ENCODE assay signal across 9 mouse cellular contexts in genomic region chr7:45491264-45491663, GRCm38 (mm10). TPM values are rescaled to one million over a fixed set of nuclear protein-coding genes. Genes with fewer than 3 reads are reported as not detected.
DNase-seq lines count a peak whose midpoint lies in the region; ATAC-seq lines count a peak whose summit lies in the region.
"Had no signal": no experiment of that assay in that cellular context is flagged by ENCODE, and none has a peak within 500 bp of the region (broad histone marks: within the 10 kb centered on the region; RNA-seq: fewer than 3 reads in every experiment).

No protein-coding gene starts in this region.

- no peak overlapping the region for H3K27ac ChIP-seq in heart, embryonic 16.5 days (ENCODE audit: low read length)
- peak overlapping the region; percentile 44; the same call in 1 of the 2 replicates for H3K27ac ChIP-seq in kidney, embryonic 16.5 days (ENCODE audit: low read length)
- no peak overlapping the region for H3K27ac ChIP-seq in midbrain, embryonic 16.5 days (ENCODE audit: low read length)

- no peaks in the 10 kb centered on the region for H3K27me3 ChIP-seq in heart, embryonic 16.5 days (ENCODE audit: control insufficient read depth, insufficient read depth, low read length)
- H3K27me3 ChIP-seq in kidney, embryonic 16.5 days (ENCODE audit: insufficient read depth, low read length), result no peaks in the 10 kb centered on the region
- H3K27me3 ChIP-seq in midbrain, embryonic 16.5 days (ENCODE audit: control insufficient read depth, insufficient read depth, low read depth, low read length), result no peaks in the 10 kb centered on the region

- H3K9me3 ChIP-seq in heart, embryonic 16.5 days (replicated peaks; ENCODE audit: control insufficient read depth, low read length), result no peaks in the 10 kb centered on the region
- H3K9me3 ChIP-seq in kidney, embryonic 16.5 days (ENCODE audit: low read length), result no peaks in the 10 kb centered on the region
- no peaks in the 10 kb centered on the region for H3K9me3 ChIP-seq in midbrain, embryonic 16.5 days (replicated peaks; ENCODE audit: control insufficient read depth, low read length, poor library complexity, severe bottlenecking)

- peaks cover 9% of the 10 kb centered on the region; the same call in 1 of the 2 replicates for H3K4me1 ChIP-seq in heart, embryonic 16.5 days (ENCODE audit: control insufficient read depth, insufficient read depth, low read length)
- peaks cover 26% of the 10 kb centered on the region for H3K4me1 ChIP-seq in kidney, embryonic 16.5 days (ENCODE audit: insufficient read depth, low read length)
- H3K4me1 ChIP-seq in midbrain, embryonic 16.5 days (ENCODE audit: control insufficient read depth, insufficient read depth, low read length), result peaks cover 15% of the 10 kb centered on the region

- H3K4me3 ChIP-seq in heart, embryonic 16.5 days (ENCODE audit: low read length), result no peak overlapping the region
- H3K4me3 ChIP-seq in kidney, embryonic 16.5 days (ENCODE audit: low read length), result no peak overlapping the region
- no peak overlapping the region for H3K4me3 ChIP-seq in midbrain, embryonic 16.5 days (ENCODE audit: low read depth, low read length)

- no peak overlapping the region; the same call in 1 of the 2 replicates for H3K4me2 ChIP-seq in heart, embryonic 16.5 days (ENCODE audit: low read depth, low read length)
- peak overlapping the region; percentile 36 for H3K4me2 ChIP-seq in kidney, embryonic 16.5 days (replicated peaks; ENCODE audit: low read depth, low read length)
- no peak overlapping the region for H3K4me2 ChIP-seq in midbrain, embryonic 16.5 days (ENCODE audit: low read length)
- H3K4me2 ChIP-seq: hindbrain, embryonic 14.5 days had no signal

- 22% methylated on average over 3 of the region's 3 CpGs for WGBS in heart, embryonic 16.5 days
- 10% methylated on average over 3 of the region's 3 CpGs for WGBS in kidney, embryonic 16.5 days
- WGBS in midbrain, embryonic 16.5 days, result 23% methylated on average over 3 of the region's 3 CpGs

- no peak for ATAC-seq in heart, embryonic 16.5 days (replicated peaks; ENCODE audit: extremely low read depth, insufficient read depth, low FRiP score)
- 0 out of 2 replicates have a peak, but pooled peaks have one; percentile 16 for ATAC-seq in kidney, embryonic 16.5 days (ENCODE audit: low FRiP score, low TSS enrichment)
- peak; percentile 52 for ATAC-seq in megakaryocyte progenitor cell, adult 5-6 weeks (replicated peaks; ENCODE audit: poor library complexity)
- no peak for ATAC-seq in midbrain, embryonic 16.5 days

- H3K36me3 ChIP-seq in heart, embryonic 16.5 days (ENCODE audit: control insufficient read depth, insufficient read depth), result peaks cover 23% of the 10 kb centered on the region
- H3K36me3 ChIP-seq in kidney, embryonic 16.5 days (ENCODE audit: insufficient read depth, low read length), result peaks cover 39% of the 10 kb centered on the region
- H3K36me3 ChIP-seq in midbrain, embryonic 16.5 days (ENCODE audit: control insufficient read depth, insufficient read depth, low read length), result peaks cover 24% of the 10 kb centered on the region

- no peak for DNase-seq in heart, postnatal 4 days
- DNase-seq in adrenal gland, postnatal 10 days, result peak; percentile 71
- no peak for DNase-seq in right cerebral cortex, postnatal 10 days (ENCODE audit: low spot score in 2 of 2)
- DNase-seq in left cerebral cortex, adult 11 months (ENCODE audit: low spot score), result no peak

- H3K9ac ChIP-seq in heart, embryonic 16.5 days (ENCODE audit: low read length), result 0 out of 2 replicates have a peak overlapping the region, but pooled peaks have one; percentile 5
- H3K9ac ChIP-seq in kidney, embryonic 16.5 days (replicated peaks; ENCODE audit: low read length), result peak overlapping the region; percentile 40
- no peak overlapping the region for H3K9ac ChIP-seq in midbrain, embryonic 16.5 days (ENCODE audit: low read depth, low read length)
- H3K9ac ChIP-seq: hindbrain, embryonic 14.5 days had no signal

RNA-seq across cellular contexts. Expression of gene Dhdh, which starts 2.7 kb away (rescaled TPM):
- 3.4 TPM in 2 replicates for polyA plus RNA-seq in heart, embryonic 16.5 days (2015; fragmentation: Nextera tagmentation; extraction: Ambion mirVana)
- total RNA-seq in heart, postnatal 4 days (2021), result 1 to 10 TPM; 3.5 to 4.7 TPM
- 10 to 100 TPM; 42.4 to 47.3 TPM for total RNA-seq in adrenal gland, postnatal 10 days (2021)
- 2.4 and 3.3 TPM in 2 replicates for polyA plus RNA-seq in kidney, embryonic 16.5 days (2015; fragmentation: Nextera tagmentation; extraction: Ambion mirVana)
- 18.6 and 22.4 TPM in 2 replicates for total RNA-seq in megakaryocyte progenitor cell, adult 5-6 weeks (2015)
- 18.1 and 20.7 TPM in 2 replicates for total RNA-seq in megakaryocyte progenitor cell, adult 5-6 weeks (2017)
- polyA plus RNA-seq in midbrain, embryonic 16.5 days (2015; fragmentation: Nextera tagmentation; extraction: Ambion mirVana), result 4.1 and 4.2 TPM in 2 replicates

RNA-seq across cellular contexts. Expression of gene Gm45808, which starts 4.7 kb away (rescaled TPM):
- polyA plus RNA-seq in heart, embryonic 16.5 days (2015; fragmentation: Nextera tagmentation; extraction: Ambion mirVana), result not detected in 2 replicates
- total RNA-seq in heart, postnatal 4 days (2021), result 1 to 10 TPM; 2.0 to 2.1 TPM
- total RNA-seq in adrenal gland, postnatal 10 days (2021), result 10 to 100 TPM; 26.0 to 27.9 TPM
- polyA plus RNA-seq in kidney, embryonic 16.5 days (2015; fragmentation: Nextera tagmentation; extraction: Ambion mirVana), result not detected in 2 replicates
- not detected in 2 replicates for total RNA-seq in megakaryocyte progenitor cell, adult 5-6 weeks (2015)
- not detected in 2 replicates for total RNA-seq in megakaryocyte progenitor cell, adult 5-6 weeks (2017)
- polyA plus RNA-seq in midbrain, embryonic 16.5 days (2015; fragmentation: Nextera tagmentation; extraction: Ambion mirVana), result not detected in 2 replicates
- polyA plus RNA-seq: hindbrain, embryonic 14.5 days had no signal

RNA-seq across cellular contexts. Expression of gene Tulp2, which starts 9.6 kb away (rescaled TPM):
- 0.35 and 0.71 TPM in 2 replicates for polyA plus RNA-seq in heart, embryonic 16.5 days (2015; fragmentation: Nextera tagmentation; extraction: Ambion mirVana)
- total RNA-seq in heart, postnatal 4 days (2021), result 1 to 10 TPM in 1 of 2 experiments, not detected in 1; 1.1 TPM
- total RNA-seq in adrenal gland, postnatal 10 days (2021), result under 1 TPM; 0.64 to 0.69 TPM
- polyA plus RNA-seq in kidney, embryonic 16.5 days (2015; fragmentation: Nextera tagmentation; extraction: Ambion mirVana), result 0.80 and 1.1 TPM in 2 replicates
- 0.07 TPM in 1 of 2 replicates, not detected in the other for total RNA-seq in megakaryocyte progenitor cell, adult 5-6 weeks (2015)
- not detected in 2 replicates for total RNA-seq in megakaryocyte progenitor cell, adult 5-6 weeks (2017)
- polyA plus RNA-seq in midbrain, embryonic 16.5 days (2015; fragmentation: Nextera tagmentation; extraction: Ambion mirVana), result 0.15 and 0.16 TPM in 2 replicates

RNA-seq across cellular contexts. Expression of gene Nucb1, which starts 18.9 kb away (rescaled TPM):
- polyA plus RNA-seq in heart, embryonic 16.5 days (2015; fragmentation: Nextera tagmentation; extraction: Ambion mirVana), result 156 and 160 TPM in 2 replicates
- 100 to 1,000 TPM; 121 to 131 TPM for total RNA-seq in heart, postnatal 4 days (2021)
- 100 to 1,000 TPM; 175 to 201 TPM for total RNA-seq in adrenal gland, postnatal 10 days (2021)
- polyA plus RNA-seq in kidney, embryonic 16.5 days (2015; fragmentation: Nextera tagmentation; extraction: Ambion mirVana), result 295 and 299 TPM in 2 replicates
- total RNA-seq in megakaryocyte progenitor cell, adult 5-6 weeks (2015), result 112 and 114 TPM in 2 replicates
- 387 and 408 TPM in 2 replicates for total RNA-seq in megakaryocyte progenitor cell, adult 5-6 weeks (2017)
- 107 and 119 TPM in 2 replicates for polyA plus RNA-seq in midbrain, embryonic 16.5 days (2015; fragmentation: Nextera tagmentation; extraction: Ambion mirVana)

RNA-seq across cellular contexts. Expression of gene Bax, which starts 24.6 kb away (rescaled TPM):
- 104 and 107 TPM in 2 replicates for polyA plus RNA-seq in heart, embryonic 16.5 days (2015; fragmentation: Nextera tagmentation; extraction: Ambion mirVana)
- 10 to 100 TPM; 48.6 to 50.7 TPM for total RNA-seq in heart, postnatal 4 days (2021)
- total RNA-seq in adrenal gland, postnatal 10 days (2021), result 10 to 100 TPM; 52.7 to 53.6 TPM
- 172 and 182 TPM in 2 replicates for polyA plus RNA-seq in kidney, embryonic 16.5 days (2015; fragmentation: Nextera tagmentation; extraction: Ambion mirVana)
- 20.7 and 21.5 TPM in 2 replicates for total RNA-seq in megakaryocyte progenitor cell, adult 5-6 weeks (2015)
- total RNA-seq in megakaryocyte progenitor cell, adult 5-6 weeks (2017), result 29.6 and 35.2 TPM in 2 replicates
- 232 and 243 TPM in 2 replicates for polyA plus RNA-seq in midbrain, embryonic 16.5 days (2015; fragmentation: Nextera tagmentation; extraction: Ambion mirVana)

Comparison
In these comparisons a context has a peak if more than half of its experiments do, and no peak if none do; other contexts are left out.
1. ATAC-seq: peak in kidney, embryonic 16.5 days (single experiment) and megakaryocyte progenitor cell, adult 5-6 weeks (single experiment); none in heart, embryonic 16.5 days (single experiment) and midbrain, embryonic 16.5 days (single experiment).
2. RNA of gene Gm45808, which starts 4.7 kb away (total RNA-seq): 26.0 to 27.9 TPM in adrenal gland, postnatal 10 days; 2.0 to 2.1 TPM in heart, postnatal 4 days and not detected in megakaryocyte progenitor cell, adult 5-6 weeks; every median in the first group is over 4 times any median in the second.